Mouse (Mus musculus): ENCODE data around the gene Nod1.

Gene Nod1

GRCm38 (mm10) chr6:54883424-54883823 is 89.0 kb downstream of the Nod1 start:
- no peak for DNase-seq (ENCODE audit: low spot score)

GRCm38 (mm10) chr6:54880086-54880485 is 92.3 kb downstream of the Nod1 start:
- no peak for DNase-seq (ENCODE audit: low spot score)

GRCm38 (mm10) chr6:54878546-54878945 is 93.9 kb downstream of the Nod1 start:
- no peak for DNase-seq (ENCODE audit: low spot score)

- DNase-seq (ENCODE audit: low spot score): no peak
Observed at GRCm38 (mm10) chr6:54877651-54878050, 94.8 kb downstream of the Nod1 start.

- no peak for DNase-seq (ENCODE audit: low spot score)
Observed at GRCm38 (mm10) chr6:54876782-54877181, 95.6 kb downstream of the Nod1 start.
